Mouse (Mus musculus): ENCODE data around the gene Peli1. TPM values are rescaled to one million over a fixed set of nuclear protein-coding genes. Genes with fewer than 3 reads are reported as not detected.

Gene Peli1
- total RNA-seq (2021): 18.0 and 19.0 TPM in 2 replicates
- long read RNA-seq, transcript Peli1-201 (7 exons, 3,514 nt): major isoform, 10 of 10 reads
- long read RNA-seq, partial matches to known transcripts: 0 of 10 reads
- long read RNA-seq, other reads (novel, unspliced or antisense): 0 of 10 reads

- DNase-seq: peak; percentile 95
Measured at GRCm38 (mm10) chr11:21091067-21091427, at the start of gene Peli1. TSS of gene Peli1 (plus strand) at chr11:21091291.

DNA sequence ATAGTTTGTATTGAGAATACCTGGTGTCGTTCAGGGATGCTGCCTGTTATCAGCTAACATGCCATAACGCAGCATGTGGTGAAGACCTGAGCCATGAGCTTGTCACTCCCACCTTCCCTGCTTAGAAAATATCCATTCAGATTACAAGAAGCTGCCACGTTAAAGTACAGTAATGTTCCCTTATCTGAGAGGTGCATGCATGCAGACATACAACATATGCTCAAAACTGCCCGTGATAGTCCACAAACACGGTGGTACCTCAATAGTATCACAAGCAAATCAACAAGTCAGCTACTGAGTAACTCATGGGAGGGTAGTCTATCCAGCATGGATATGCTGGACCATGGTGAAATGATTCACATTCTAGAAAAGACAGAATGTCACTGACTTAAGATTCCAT is 48.5 kb upstream of the Peli1 start:
- DNase-seq: no peak

DNA sequence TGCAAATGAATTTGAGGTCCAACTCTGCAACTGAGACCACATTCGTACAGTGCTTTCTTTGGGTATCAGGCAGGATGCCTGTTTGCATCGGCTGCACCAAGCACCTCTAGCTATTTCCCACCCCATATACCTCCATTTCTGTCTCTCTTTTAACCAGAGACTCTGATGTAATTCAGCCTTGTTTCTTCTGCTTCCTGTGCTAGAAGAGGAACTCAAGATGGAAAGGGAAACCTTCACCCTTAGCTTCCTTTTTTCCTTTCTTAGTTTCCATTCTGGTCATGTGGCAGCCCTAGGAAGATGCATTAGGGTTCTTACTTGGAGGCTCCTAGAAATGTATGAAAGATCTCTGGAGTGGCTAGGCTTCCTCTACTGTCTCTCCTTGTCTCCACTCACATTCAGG is 44.9 kb upstream of the Peli1 start:
- DNase-seq: no peak

- DNase-seq: no peak
Measured at GRCm38 (mm10) chr11:21047921-21048320, 43.2 kb upstream of the Peli1 start.

GRCm38 (mm10) chr11:21051716-21052115 is 39.4 kb upstream of the Peli1 start:
- no peak for DNase-seq

- DNase-seq: no peak
Measured at GRCm38 (mm10) chr11:21054587-21054986, 36.5 kb upstream of the Peli1 start.

DNA sequence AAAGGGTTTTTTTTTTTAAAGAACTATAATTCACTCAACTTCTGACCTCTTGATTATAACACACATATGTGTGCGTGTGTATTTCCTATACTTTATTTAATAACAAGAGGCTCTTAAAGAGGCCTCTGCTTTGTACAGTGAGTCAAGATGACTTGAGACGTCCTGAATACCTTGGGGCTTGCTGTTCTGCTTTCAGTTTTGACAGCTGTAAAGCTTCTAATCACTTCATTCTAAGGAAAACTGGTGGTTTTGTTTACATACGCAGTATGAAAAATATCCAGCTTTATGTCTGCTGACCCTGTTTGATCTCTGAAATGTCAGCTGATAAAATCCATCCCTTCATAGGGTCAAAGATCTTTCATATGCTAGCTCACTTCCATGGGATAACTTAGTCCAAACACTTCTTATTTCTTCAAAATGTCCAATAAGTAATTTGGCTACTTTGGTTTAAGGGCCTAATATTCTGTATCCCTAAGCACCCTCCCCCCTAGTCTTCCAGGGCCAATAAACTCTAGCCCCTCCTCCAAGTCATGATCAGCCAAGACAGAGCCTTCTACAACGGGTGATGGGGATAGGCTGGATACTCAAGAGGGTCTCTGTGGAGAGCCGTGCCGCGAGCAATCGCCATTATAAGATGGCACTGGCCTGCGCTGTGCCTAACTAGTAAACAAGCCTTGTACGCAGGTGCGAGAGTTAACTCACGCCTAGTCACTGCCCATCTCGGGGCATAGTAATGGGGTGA is 34.8 kb upstream of the Peli1 start:
- DNase-seq: no peak

GRCm38 (mm10) chr11:21057511-21058414 is 33.3 kb upstream of the Peli1 start:
- DNase-seq: no peak

DNA sequence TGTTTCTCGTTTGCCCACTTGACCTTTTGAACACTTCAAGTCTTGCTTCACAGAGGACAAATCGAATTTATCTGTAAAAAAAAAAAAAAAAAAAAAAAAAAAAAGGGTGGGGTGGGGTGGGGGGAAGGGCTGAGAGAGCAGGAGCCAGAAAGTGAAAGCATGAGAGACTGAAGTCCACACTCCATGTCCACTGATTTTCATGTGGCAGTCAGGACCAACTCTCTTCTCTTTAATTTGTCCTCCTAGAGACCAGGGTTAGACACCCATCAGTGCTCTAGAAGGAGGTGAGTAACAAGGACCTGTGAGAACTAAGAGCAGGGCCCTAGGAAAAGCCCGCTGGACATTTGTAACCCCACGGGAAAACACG is 32.7 kb upstream of the Peli1 start:
- DNase-seq: no peak

GRCm38 (mm10) chr11:21060386-21061074 is 30.6 kb upstream of the Peli1 start:
- no peak for DNase-seq

GRCm38 (mm10) chr11:21061075-21061403 is 30.1 kb upstream of the Peli1 start:
- DNase-seq: no peak

- DNase-seq: no peak
Measured at GRCm38 (mm10) chr11:21061431-21061830, 29.7 kb upstream of the Peli1 start.

DNA sequence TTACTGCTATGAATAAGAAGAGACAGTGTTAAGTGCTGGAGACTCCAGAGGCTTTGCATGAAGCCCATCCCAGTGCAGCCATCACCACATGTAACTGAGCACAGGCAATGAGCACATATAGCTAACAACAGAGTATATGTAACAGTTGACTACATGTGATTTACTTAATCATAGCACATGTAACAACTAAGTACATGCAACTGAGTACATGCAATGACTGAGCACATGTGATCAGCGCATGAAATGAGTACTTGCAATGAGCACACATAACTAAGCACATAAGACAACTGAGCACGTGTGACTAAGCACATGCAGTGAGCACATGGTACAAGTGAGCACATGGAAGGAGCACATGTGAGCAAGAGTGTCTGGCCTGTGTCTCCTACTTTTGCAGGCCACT is 29.0 kb upstream of the Peli1 start:
- no peak for DNase-seq

GRCm38 (mm10) chr11:21063271-21063670 is 27.8 kb upstream of the Peli1 start:
- DNase-seq: no peak

DNA sequence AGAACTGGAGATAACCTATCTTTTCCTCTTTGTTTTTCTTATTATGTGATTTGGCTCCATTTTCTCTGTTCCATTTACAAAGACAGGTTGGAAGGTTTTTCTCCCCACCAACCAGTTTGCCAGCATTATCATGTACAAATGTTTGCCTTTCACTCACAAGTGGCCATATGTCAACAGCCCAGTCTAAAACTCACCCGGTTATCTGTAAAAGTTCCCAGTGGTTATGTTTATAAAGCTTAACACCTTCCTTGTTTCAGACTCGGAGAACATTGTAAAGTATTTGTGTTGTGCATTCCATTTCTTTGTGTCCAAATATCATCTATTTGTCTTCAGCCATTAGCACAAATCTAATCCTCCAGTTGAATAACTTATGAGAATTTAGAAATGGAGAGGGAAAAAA is 11.7 kb upstream of the Peli1 start:
- no peak for DNase-seq

- no peak for DNase-seq
Measured at GRCm38 (mm10) chr11:21079851-21080362, 11.2 kb upstream of the Peli1 start.

GRCm38 (mm10) chr11:21081169-21081568 is 9.9 kb upstream of the Peli1 start:
- no peak for DNase-seq

GRCm38 (mm10) chr11:21082711-21083110 is 8.4 kb upstream of the Peli1 start:
- DNase-seq: no peak

DNA sequence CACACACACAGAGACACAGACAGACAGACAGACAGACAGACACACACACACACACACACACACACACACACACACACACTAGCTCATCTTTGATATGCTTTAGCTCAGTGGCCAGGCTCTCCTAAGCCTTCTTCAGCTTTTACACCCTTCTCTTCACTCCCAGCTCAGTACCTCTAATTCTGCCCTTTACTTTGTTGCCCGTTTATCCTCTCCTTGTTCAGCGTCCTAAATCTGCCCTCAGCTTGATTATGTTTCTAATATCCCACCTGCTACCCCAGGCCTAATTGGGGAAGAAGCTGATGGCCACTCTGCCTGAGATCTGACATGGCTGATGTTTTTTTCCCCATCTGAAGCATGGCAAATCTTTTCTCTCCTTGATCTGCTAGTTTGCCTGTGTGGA is 2.7 kb upstream of the Peli1 start:
- no peak for DNase-seq

DNA sequence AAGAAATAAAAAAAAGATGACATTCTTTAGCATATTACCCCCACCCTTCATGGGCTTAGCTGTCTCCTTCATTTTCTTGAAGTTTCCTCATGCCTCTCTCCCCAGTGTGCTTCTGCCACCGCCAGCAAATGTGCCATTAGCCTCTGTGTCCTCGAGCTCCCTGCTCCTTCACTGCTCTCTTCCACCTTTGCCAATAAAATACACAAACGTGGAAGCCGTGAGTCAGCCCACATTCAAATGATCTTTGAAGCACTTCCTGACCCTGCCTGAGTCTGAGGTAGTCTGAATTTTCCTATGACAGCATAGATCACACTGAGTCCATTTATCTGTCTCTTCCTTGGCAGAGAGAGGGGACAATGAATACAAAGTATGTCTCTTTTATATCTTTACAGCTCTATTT is 1.5 kb upstream of the Peli1 start:
- no peak for DNase-seq

- peak; percentile 75 for DNase-seq
Measured at GRCm38 (mm10) chr11:21091428-21092405, 626 bp downstream of the Peli1 start.

Data from adrenal gland, postnatal 25 days (tissue).